Mouse (Mus musculus) CH12.LX (cell line): ENCODE data around the gene Eefsec. TPM values are rescaled to one million over a fixed set of nuclear protein-coding genes. Genes with fewer than 3 reads are reported as not detected.

ENCODE experiments used
- DNase-seq: peaks from one replicate; pipeline ENCODE4 v3.0.0-alpha.2; 2013; ENCODE audit errors: extremely low read depth
- H3K27ac ChIP-seq: 2 replicates; pipeline ENCODE4 v1.5.1; 2012; ENCODE audit warnings: low read depth, mild to moderate bottlenecking, control low read depth, moderate library complexity; ENCODE audit not compliant: insufficient read depth
- H3K27me3 ChIP-seq: replicated peaks from 2 replicates; pipeline ENCODE3; 2012; ENCODE audit warnings: inconsistent platforms
- H3K36me3 ChIP-seq, 2 experiments: replicated peaks in 1 of 2; 2 replicates each; pipeline versions ENCODE3 to v1.6.1; 2012; ENCODE audit warnings: inconsistent platforms in 1 of 2, low read length in 1 of 2, mild to moderate bottlenecking in 1 of 2, mixed read lengths in 1 of 2, moderate library complexity in 1 of 2; ENCODE audit not compliant: control insufficient read depth in 1 of 2, insufficient read depth in 1 of 2
- H3K4me1 ChIP-seq, 2 experiments: 2 replicates each; pipeline ENCODE4 v1.6.1; 2012; ENCODE audit warnings: inconsistent platforms in 1 of 2, moderate library complexity in 1 of 2; ENCODE audit not compliant: insufficient read depth in 2 of 2, control insufficient read depth in 1 of 2
- H3K4me2 ChIP-seq: 2 replicates; pipeline ENCODE4 v1.6.1; 2012; ENCODE audit warnings: low read depth, mild to moderate bottlenecking, control low read depth; ENCODE audit not compliant: poor library complexity, insufficient read depth, severe bottlenecking
- H3K4me3 ChIP-seq, 3 experiments: fragments of 150-350 bp in 1 of 3; sonication (generic) in 1 of 3; replicated peaks in 1 of 3; 2 replicates each; pipeline versions ENCODE3 to v1.5.1; 2011 to 2012; ENCODE audit warnings: low read depth in 2 of 3, low read length in 2 of 3, mild to moderate bottlenecking in 2 of 3, moderate library complexity in 2 of 3, control low read depth in 1 of 3, improper control_type of control experiment in 1 of 3, inconsistent platforms in 1 of 3, mixed read lengths in 1 of 3; ENCODE audit not compliant: poor library complexity in 1 of 3
- H3K79me2 ChIP-seq: replicated peaks from 2 replicates; pipeline ENCODE4 v1.6.1; 2012; ENCODE audit warnings: mild to moderate bottlenecking, moderate library complexity; ENCODE audit not compliant: control insufficient read depth, poor library complexity, insufficient read depth, severe bottlenecking; ENCODE audit errors: extremely low read depth
- H3K9ac ChIP-seq: 2 replicates; pipeline ENCODE4 v1.6.1; 2012; ENCODE audit warnings: low read depth, mild to moderate bottlenecking, control low read depth, moderate library complexity; ENCODE audit not compliant: insufficient read depth
- H3K9me3 ChIP-seq: replicated peaks from 2 replicates; pipeline ENCODE3; 2012; ENCODE audit warnings: low read length, inconsistent platforms, mixed read lengths
- BHLHE40 ChIP-seq: IDR thresholded peaks from 2 replicates; pipeline ENCODE4 v1.6.1; 2011; ENCODE audit warnings: mild to moderate bottlenecking, low read depth, low read length, improper control_type of control experiment
- CHD1 ChIP-seq: IDR thresholded peaks from 2 replicates; pipeline ENCODE4 v1.6.1; 2012; ENCODE audit warnings: low read depth, low read length, improper control_type of control experiment, inconsistent platforms
- EP300 ChIP-seq: IDR thresholded peaks from 2 replicates; pipeline ENCODE4 v1.6.1; 2011; ENCODE audit warnings: low read length, improper control_type of control experiment
- GABPA ChIP-seq: IDR thresholded peaks from 2 replicates; pipeline ENCODE4 v1.6.1; 2012; ENCODE audit warnings: low read depth, low read length, improper control_type of control experiment, inconsistent platforms; ENCODE audit not compliant: insufficient replicate concordance
- JUN ChIP-seq: IDR thresholded peaks from 2 replicates; pipeline ENCODE4 v1.6.1; 2011; ENCODE audit warnings: low read depth, mild to moderate bottlenecking, low read length, improper control_type of control experiment, moderate library complexity; ENCODE audit not compliant: insufficient read depth
- KAT2A ChIP-seq: IDR thresholded peaks from 2 replicates; pipeline ENCODE4 v1.6.1; 2012; ENCODE audit warnings: low read length, improper control_type of control experiment, inconsistent platforms; ENCODE audit not compliant: insufficient replicate concordance
- MAX ChIP-seq: IDR thresholded peaks from 2 replicates; pipeline ENCODE4 v1.6.1; 2011; ENCODE audit warnings: low read length, improper control_type of control experiment
- MXI1 ChIP-seq: IDR thresholded peaks from 2 replicates; pipeline ENCODE4 v1.6.1; 2011; ENCODE audit warnings: mild to moderate bottlenecking, low read depth, low read length, improper control_type of control experiment
- MYC ChIP-seq: IDR thresholded peaks from 2 replicates; pipeline ENCODE4 v1.6.1; 2011; ENCODE audit warnings: low read depth, mild to moderate bottlenecking, improper control_type of control experiment, low read length
- PAX5 ChIP-seq: IDR thresholded peaks from 2 replicates; pipeline ENCODE4 v1.6.1; 2012; ENCODE audit warnings: low read length, inconsistent platforms, mixed read lengths
- RAD21 ChIP-seq: IDR thresholded peaks from 2 replicates; pipeline ENCODE4 v1.6.1; 2011; ENCODE audit warnings: low read depth, mild to moderate bottlenecking, low read length, improper control_type of control experiment, moderate library complexity
- SMC3 ChIP-seq: IDR thresholded peaks from 2 replicates; pipeline ENCODE4 v1.6.1; 2011; ENCODE audit warnings: low read depth, low read length, improper control_type of control experiment
- UBTF ChIP-seq: IDR thresholded peaks from 2 replicates; pipeline ENCODE4 v1.6.1; 2012; ENCODE audit warnings: low read depth, mild to moderate bottlenecking, inconsistent platforms, low read length, improper control_type of control experiment, moderate library complexity
- USF2 ChIP-seq: conservative IDR thresholded peaks from 2 replicates; pipeline ENCODE4 v1.6.1; 2011; ENCODE audit warnings: low read depth, low read length, improper control_type of control experiment
- ZNF384 ChIP-seq: IDR thresholded peaks from 2 replicates; pipeline ENCODE4 v1.6.1; 2012; ENCODE audit warnings: low read depth, low read length, improper control_type of control experiment, inconsistent platforms
- dilution Hi-C: fragments of 300-500 bp; cut with MboI; formaldehyde crosslinking; loops from 2 replicates; pipeline ENCODE4 v1.14.3; 2020; ENCODE audit warnings: low sequenced_read_pairs; ENCODE audit not compliant: extremely low pct_unique_long_range_greater_than_20kb, extremely low pct_ligation_motif_present
- in situ Hi-C: fragments of 300-500 bp; cut with MboI; formaldehyde crosslinking; loops from 3 replicates; pipeline ENCODE4 v1.14.3; 2019; ENCODE audit warnings: low sequenced_read_pairs, low pct_ligation_motif_present, low pct_unique_long_range_greater_than_20kb, mixed read lengths
- polyA plus RNA-seq: library from polyadenylated mRNA; unstranded; fragments of >175 nt; gene quantifications from 2 replicates; pipeline ENCODE4 v1.2.1, GENCODE M21; 2012; ENCODE audit warnings: low read depth; ENCODE audit not compliant: insufficient read length
- total RNA-seq, 2 experiments: library from RNA; depleted of rRNA; stranded (reverse); fragments of 300-350 nt in 1 of 2; fragments of >200 nt in 1 of 2; gene quantifications; 2 replicates each; pipeline ENCODE4 v1.2.3; 2012 to 2014

The Eefsec gene
- total and polyA plus RNA-seq, 3 experiments: 26.2 to 48.8 (median 32.1) TPM

DNA sequence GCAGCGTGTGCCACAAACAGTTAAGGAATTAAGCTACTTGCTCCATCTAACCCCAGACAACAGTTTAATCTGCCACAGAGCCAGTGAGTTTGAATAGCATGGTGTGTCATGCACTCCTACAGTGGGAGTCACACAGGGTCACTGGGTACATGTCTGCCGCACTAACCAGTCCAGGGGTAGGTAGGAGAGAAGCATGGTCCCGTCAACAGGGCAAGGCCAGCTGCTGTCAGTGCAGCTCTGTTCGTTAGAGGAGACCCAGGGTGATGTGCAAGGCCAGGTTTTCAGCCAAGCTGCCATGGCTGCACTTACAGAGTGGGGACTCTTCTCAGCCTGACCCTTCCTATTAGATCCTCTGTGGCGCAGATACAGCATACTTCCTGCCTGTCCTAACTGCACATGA, 125.1 kb downstream of the Eefsec start:
- Histone ChIP-seq H3K27ac (no peak overlapping the region), H3K4me2 (no peak overlapping the region), H3K79me2 (no peaks in the 10 kb centered on the region), H3K4me3 (no peak overlapping the region), H3K9me3 (no peaks in the 10 kb centered on the region), H3K27me3 (no peaks in the 10 kb centered on the region), H3K4me1 (no peaks in the 10 kb centered on the region; a peak in 1 of 4 replicates), H3K36me3 (peaks cover 6 to 70% of the 10 kb centered on the region in 2 experiments), H3K9ac (no peak overlapping the region)
- dilution Hi-C loops (no loop called here), in situ Hi-C loops (no loop called here)
- TF ChIP-seq MAX (no peak), UBTF (no peak)
- no peak for DNase-seq

DNA sequence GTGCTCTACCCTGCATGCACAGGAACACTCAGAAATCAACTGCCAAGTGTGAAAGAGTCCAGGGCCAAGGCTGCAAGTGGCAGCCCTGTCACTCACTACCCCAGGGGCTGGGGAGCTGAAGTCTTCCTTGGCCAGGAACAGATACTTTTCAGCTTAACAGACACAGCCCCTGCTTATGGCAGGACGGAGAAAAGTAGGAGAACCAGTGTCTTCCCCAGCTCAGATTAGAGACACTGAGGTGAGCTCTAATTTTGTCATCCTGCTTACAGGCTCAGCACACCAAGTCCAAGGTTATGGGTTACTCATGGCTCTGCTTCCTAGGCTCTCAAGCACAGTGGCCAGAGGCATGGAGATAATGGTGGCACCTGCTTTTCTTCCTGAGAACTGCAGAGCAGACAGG, 126.6 kb downstream of the Eefsec start:
- no peak overlapping the region for H3K9ac ChIP-seq
- no peak overlapping the region for H3K27ac ChIP-seq
- H3K4me3 ChIP-seq: no peak overlapping the region
- in situ Hi-C loops: no loop called here
- H3K36me3 ChIP-seq: peaks cover 6 to 67% of the 10 kb centered on the region in 2 experiments
- TF ChIP-seq USF2 (no peak), EP300 (no peak), MYC (no peak), SMC3 (no peak), PAX5 (no peak), CHD1 (no peak)
- TF ChIP-seq, all 38 proteins: peak for 0
- Histone ChIP-seq H3K4me1 (peaks cover 0 to 6% of the 10 kb centered on the region in 2 experiments; a peak in 2 of 4 replicates), H3K27me3 (no peaks in the 10 kb centered on the region), H3K4me2 (no peak overlapping the region), H3K9me3 (no peaks in the 10 kb centered on the region), H3K79me2 (no peaks in the 10 kb centered on the region)
- dilution Hi-C loops: no loop called here
- DNase-seq: no peak

DNA sequence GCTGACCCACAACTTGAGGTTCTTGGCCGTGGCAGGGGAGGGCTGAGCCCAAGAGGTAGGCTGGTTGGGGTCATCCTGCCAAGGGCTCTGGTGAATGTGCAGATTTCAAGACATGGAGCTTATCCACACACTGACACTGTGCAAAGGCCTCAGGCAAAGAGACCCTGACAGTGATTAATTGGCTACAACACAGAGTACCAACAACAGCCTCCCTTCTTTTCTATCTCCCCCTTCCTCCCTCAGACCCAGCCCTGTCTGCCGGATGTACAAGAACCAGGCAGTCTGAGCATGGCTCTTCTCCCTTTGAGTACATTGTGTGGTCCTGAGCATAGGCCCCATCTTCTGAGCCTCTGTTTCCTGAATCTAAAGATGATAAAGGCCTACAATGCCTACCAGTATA, 131.0 kb downstream of the Eefsec start:
- no peak overlapping the region for H3K9ac ChIP-seq
- TF ChIP-seq ZNF384 (no peak), KAT2A (no peak), RAD21 (no peak), BHLHE40 (no peak), JUN (no peak), MXI1 (no peak), GABPA (no peak)
- no peak for DNase-seq
- in situ Hi-C loops: no loop called here
- no peak overlapping the region for H3K27ac ChIP-seq
- H3K4me1 ChIP-seq: peaks cover 0 to 6% of the 10 kb centered on the region in 2 experiments; a peak in 2 of 4 replicates
- H3K36me3 ChIP-seq: peaks cover 7 to 83% of the 10 kb centered on the region in 2 experiments
- H3K79me2 ChIP-seq: no peaks in the 10 kb centered on the region
- H3K9me3 ChIP-seq: no peaks in the 10 kb centered on the region
- dilution Hi-C loops: no loop called here
- no peak overlapping the region for H3K4me2 ChIP-seq
- H3K27me3 ChIP-seq: no peaks in the 10 kb centered on the region
- H3K4me3 ChIP-seq: no peak overlapping the region
